Mouse (Mus musculus) cerebellum, postnatal 4 days (tissue): ENCODE measurements at regions not wholly inside any gene's neighbourhood (a gene's known extent, or its start where the extent isn't known, plus 50 kb on each side); places are given as distances from the start of the nearest gene placed in this dataset.

ENCODE experiments used
- DNase-seq, 2 experiments: peaks; one replicate each; pipeline ENCODE4 v3.0.0; 2022; ENCODE audit warnings: low spot score in 2 of 2, mixed read lengths in 1 of 2

GRCm38 (mm10) chr12:54276978-54277537 is 73.4 kb upstream of the Egln3 start:
- DNase-seq, result no peak

GRCm38 (mm10) chr12:54273506-54273905 is 69.8 kb upstream of the Egln3 start:
- peak in 1 of 2 experiments; percentile 61 for DNase-seq

- no peak for DNase-seq
Observed at GRCm38 (mm10) chr12:54272696-54273095, 69.0 kb upstream of the Egln3 start.

- peak in 1 of 2 experiments; percentile 23 for DNase-seq
Observed at GRCm38 (mm10) chr12:54272226-54272625, 68.6 kb upstream of the Egln3 start.

GRCm38 (mm10) chr12:54265852-54266251 is 62.2 kb upstream of the Egln3 start:
- DNase-seq, result no peak

GRCm38 (mm10) chr12:54264893-54265835 is 61.5 kb upstream of the Egln3 start:
- no peak for DNase-seq

GRCm38 (mm10) chr12:54264418-54264733 is 60.7 kb upstream of the Egln3 start:
- DNase-seq, result no peak

- no peak for DNase-seq
Observed at GRCm38 (mm10) chr12:54263733-54264417, 60.2 kb upstream of the Egln3 start.

- no peak for DNase-seq
Observed at GRCm38 (mm10) chr12:54262236-54263005, 58.8 kb upstream of the Egln3 start.

GRCm38 (mm10) chr12:54261426-54261825 is 57.8 kb upstream of the Egln3 start:
- DNase-seq, result no peak

GRCm38 (mm10) chr12:54260502-54260901 is 56.8 kb upstream of the Egln3 start:
- DNase-seq, result no peak

- no peak for DNase-seq
Observed at GRCm38 (mm10) chr12:54257776-54258433, 54.2 kb upstream of the Egln3 start.

GRCm38 (mm10) chr12:54256506-54257128 is 53.0 kb upstream of the Egln3 start:
- no peak for DNase-seq
